Mouse (Mus musculus) frontal cortex, postnatal 14 days (tissue): ENCODE results near the gene Strc.
A peak's percentile ranks its signal among the peaks of the same experiment; 100 is the strongest.
"Not testable (repeated sequence)": the region's sequence is repeated elsewhere in the genome, so short reads cannot be mapped to it uniquely, and the experiment has no call there.

ENCODE experiments used
- DNase-seq, 2 experiments: peaks; one replicate each; pipeline ENCODE4 v3.0.0; 2022; ENCODE audit warnings: low spot score in 2 of 2

Gene Strc

GRCm38 (mm10) chr2:121386961-121387575 is at the start of gene Strc:
TSS of gene Strc (minus strand) at chr2:121387168.
- DNase-seq, result not testable (repeated sequence)

- DNase-seq, result no peak
Measured at GRCm38 (mm10) chr2:121434854-121435253, 47.9 kb upstream of the Strc start.

GRCm38 (mm10) chr2:121425890-121426289 is 38.9 kb upstream of the Strc start:
- no peak for DNase-seq

- DNase-seq, result no peak
Measured at GRCm38 (mm10) chr2:121423166-121423565, 36.2 kb upstream of the Strc start.

GRCm38 (mm10) chr2:121418476-121418875 is 31.5 kb upstream of the Strc start:
- no peak for DNase-seq

GRCm38 (mm10) chr2:121416356-121416755 is 29.4 kb upstream of the Strc start:
- DNase-seq, result no peak

- no peak for DNase-seq
Measured at GRCm38 (mm10) chr2:121415591-121415990, 28.6 kb upstream of the Strc start.

- DNase-seq, result no peak
Measured at GRCm38 (mm10) chr2:121415103-121415502, 28.1 kb upstream of the Strc start.

GRCm38 (mm10) chr2:121414139-121414685 is 27.2 kb upstream of the Strc start:
- peak in 1 of 2 experiments; percentile 19 for DNase-seq

GRCm38 (mm10) chr2:121413387-121414042 is 26.5 kb upstream of the Strc start, which contains the start of the genes Pdia3 and Catsper2:
TSS of gene Pdia3 (plus strand) at chr2:121413775.
TSS of gene Catsper2 (minus strand) at chr2:121413792.
- peak; percentile 91 to 93 for DNase-seq

- peak in 1 of 2 experiments; percentile 10 for DNase-seq
Measured at GRCm38 (mm10) chr2:121412843-121413386, 25.9 kb upstream of the Strc start.

GRCm38 (mm10) chr2:121408160-121408559 is 21.2 kb upstream of the Strc start:
- no peak for DNase-seq

- no peak for DNase-seq
Measured at GRCm38 (mm10) chr2:121403296-121403695, 16.3 kb upstream of the Strc start.

GRCm38 (mm10) chr2:121396624-121397023 is 9.7 kb upstream of the Strc start:
- peak; percentile 41 to 86 for DNase-seq

- no peak for DNase-seq
Measured at GRCm38 (mm10) chr2:121374766-121375165, 12.2 kb downstream of the Strc start.

- DNase-seq, result no peak
Measured at GRCm38 (mm10) chr2:121372266-121372665, 14.7 kb downstream of the Strc start.

GRCm38 (mm10) chr2:121370921-121371320 is 16.0 kb downstream of the Strc start:
- no peak for DNase-seq

GRCm38 (mm10) chr2:121368831-121369230 is 18.1 kb downstream of the Strc start:
- DNase-seq, result no peak

GRCm38 (mm10) chr2:121363656-121364055 is 23.3 kb downstream of the Strc start:
- no peak for DNase-seq

GRCm38 (mm10) chr2:121359461-121359860 is 27.5 kb downstream of the Strc start:
- DNase-seq, result no peak

GRCm38 (mm10) chr2:121358381-121358780 is 28.6 kb downstream of the Strc start:
- peak; percentile 72 to 75 for DNase-seq

GRCm38 (mm10) chr2:121357961-121358360 is 29.0 kb downstream of the Strc start:
- DNase-seq, result no peak

GRCm38 (mm10) chr2:121357494-121357893 is 29.5 kb downstream of the Strc start, which contains the start of gene Ckmt1:
TSS of gene Ckmt1 (plus strand) at chr2:121357714.
- no peak for DNase-seq
